Mouse (Mus musculus): ENCODE measurements around the gene Snd1. TPM values are rescaled to one million over a fixed set of nuclear protein-coding genes. Genes with fewer than 3 reads are reported as not detected.
A peak's percentile ranks its signal among the peaks of the same experiment; 100 is the strongest.

The Snd1 gene
- polyA plus RNA-seq, 1 experiment from 2014 or later, result 34.9 TPM

DNA sequence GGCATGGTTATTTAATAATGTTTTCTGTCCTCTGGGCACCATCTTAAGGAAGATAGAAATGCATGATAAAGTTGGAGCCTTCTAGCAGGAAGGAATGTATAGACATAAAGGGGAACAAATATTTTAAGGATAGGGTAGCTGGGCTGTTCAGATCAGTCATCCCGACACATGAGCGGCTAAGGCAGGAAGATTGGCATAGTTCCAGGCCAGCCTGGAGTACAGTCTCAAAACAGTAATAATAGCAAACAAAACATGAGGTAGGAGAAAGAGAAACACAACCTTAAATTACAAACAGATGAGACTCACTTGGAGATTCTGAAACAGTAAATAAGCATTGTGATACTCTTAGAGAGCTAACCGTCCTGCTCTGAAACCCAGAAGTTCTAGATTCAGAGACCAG is 276.2 kb downstream of the Snd1 start:
- DNase-seq (no peak), ATAC-seq (no peak)
- H3K4me3 ChIP-seq (ENCODE audit: low read depth, low read length), result no peak overlapping the region
- H3K9me3 ChIP-seq (ENCODE audit: low read length), result no peaks in the 10 kb centered on the region
- H3K36me3 ChIP-seq (replicated peaks; ENCODE audit: insufficient read depth, low read length), result peaks cover 4% of the 10 kb centered on the region
- no peak overlapping the region for H3K9ac ChIP-seq (replicated peaks)
- 86% methylated on average over 3 of the region's 3 CpGs for WGBS (ENCODE audit: insufficient replicate concordance)
- no peak overlapping the region for H3K4me2 ChIP-seq (ENCODE audit: low read depth, low read length)
- TF ChIP-seq CTCF (IDR thresholded peaks at IDR 0.05; ENCODE audit: low read depth) (no peak), EP300 (IDR thresholded peaks at IDR 0.05; ENCODE audit: low read depth) (no peak)
- no peak overlapping the region for H3K27ac ChIP-seq (ENCODE audit: low read depth)
- 0 out of 2 replicates have a peak, but pooled peaks cover 3% of the 10 kb centered on the region for H3K4me1 ChIP-seq (ENCODE audit: insufficient read depth)
- H3K27me3 ChIP-seq (ENCODE audit: insufficient read depth, low read length), result no peaks in the 10 kb centered on the region

DNA sequence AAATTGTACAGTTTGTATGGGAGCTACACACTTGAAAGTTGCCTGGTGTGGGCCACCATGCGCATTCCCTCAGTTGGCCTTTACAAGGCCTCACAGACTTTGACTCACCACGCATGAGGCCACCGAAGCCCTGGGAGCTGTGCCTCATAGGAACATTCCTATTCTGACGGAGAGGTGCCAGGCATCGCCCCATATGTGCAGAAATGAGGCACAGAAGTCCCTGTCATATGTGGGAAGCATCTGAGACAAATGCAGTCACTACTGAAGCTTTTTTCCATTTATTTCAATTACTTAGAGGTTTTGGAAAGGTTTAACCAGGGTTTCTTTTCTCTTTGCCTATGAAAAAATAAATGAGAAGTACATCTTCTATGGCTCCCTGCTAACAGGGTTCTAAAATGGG is 278.3 kb downstream of the Snd1 start:
- no peak overlapping the region for H3K4me3 ChIP-seq (ENCODE audit: low read depth, low read length)
- TF ChIP-seq EP300 (IDR thresholded peaks at IDR 0.05; ENCODE audit: low read depth) (no peak), CTCF (IDR thresholded peaks at IDR 0.05; ENCODE audit: low read depth) (no peak)
- H3K9ac ChIP-seq (replicated peaks), result no peak overlapping the region
- H3K27ac ChIP-seq (ENCODE audit: low read depth), result no peak overlapping the region
- H3K27me3 ChIP-seq (ENCODE audit: insufficient read depth, low read length), result no peaks in the 10 kb centered on the region
- H3K4me1 ChIP-seq (ENCODE audit: insufficient read depth), result 0 out of 2 replicates have a peak, but pooled peaks cover 3% of the 10 kb centered on the region
- ATAC-seq, result no peak
- H3K9me3 ChIP-seq (ENCODE audit: low read length), result no peaks in the 10 kb centered on the region
- 87% methylated on average over 5 of the region's 5 CpGs for WGBS (ENCODE audit: insufficient replicate concordance)
- no peaks in the 10 kb centered on the region; the same call in 1 of the 2 replicates for H3K36me3 ChIP-seq (replicated peaks; ENCODE audit: insufficient read depth, low read length)
- no peak for DNase-seq
- no peak overlapping the region for H3K4me2 ChIP-seq (ENCODE audit: low read depth, low read length)

DNA sequence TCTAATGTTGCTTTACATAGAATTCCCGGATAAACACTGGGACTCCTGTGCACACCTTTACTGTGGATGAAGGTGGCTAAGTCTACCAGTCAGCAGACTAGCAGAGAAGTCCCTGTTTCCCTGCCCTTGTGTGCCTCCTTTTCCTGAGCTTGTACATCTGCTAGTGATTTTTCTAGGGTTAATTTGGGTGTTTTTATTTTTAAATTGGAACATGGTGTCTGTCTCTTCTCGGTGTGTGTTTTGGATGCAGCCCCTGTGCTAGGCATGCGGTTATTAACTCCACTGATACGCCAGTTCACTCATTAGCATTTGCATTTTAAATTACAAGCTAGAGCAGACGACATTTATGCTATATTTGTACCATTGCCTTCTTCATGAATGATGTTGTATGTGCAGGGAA is 278.7 kb downstream of the Snd1 start:
- no peak overlapping the region for H3K4me2 ChIP-seq (ENCODE audit: low read depth, low read length)
- TF ChIP-seq CTCF (IDR thresholded peaks at IDR 0.05; ENCODE audit: low read depth) (no peak), EP300 (IDR thresholded peaks at IDR 0.05; ENCODE audit: low read depth) (no peak)
- H3K4me1 ChIP-seq (ENCODE audit: insufficient read depth), result 0 out of 2 replicates have a peak, but pooled peaks cover 3% of the 10 kb centered on the region
- H3K9me3 ChIP-seq (ENCODE audit: low read length), result no peaks in the 10 kb centered on the region
- H3K27me3 ChIP-seq (ENCODE audit: insufficient read depth, low read length), result no peaks in the 10 kb centered on the region
- ATAC-seq, result no peak
- H3K4me3 ChIP-seq (ENCODE audit: low read depth, low read length), result no peak overlapping the region
- H3K27ac ChIP-seq (ENCODE audit: low read depth), result no peak overlapping the region
- no peak overlapping the region for H3K9ac ChIP-seq (replicated peaks)
- H3K36me3 ChIP-seq (replicated peaks; ENCODE audit: insufficient read depth, low read length), result no peaks in the 10 kb centered on the region; the same call in 1 of the 2 replicates
- WGBS (ENCODE audit: insufficient replicate concordance), result 87% methylated on average over 5 of the region's 5 CpGs
- no peak for DNase-seq

DNA sequence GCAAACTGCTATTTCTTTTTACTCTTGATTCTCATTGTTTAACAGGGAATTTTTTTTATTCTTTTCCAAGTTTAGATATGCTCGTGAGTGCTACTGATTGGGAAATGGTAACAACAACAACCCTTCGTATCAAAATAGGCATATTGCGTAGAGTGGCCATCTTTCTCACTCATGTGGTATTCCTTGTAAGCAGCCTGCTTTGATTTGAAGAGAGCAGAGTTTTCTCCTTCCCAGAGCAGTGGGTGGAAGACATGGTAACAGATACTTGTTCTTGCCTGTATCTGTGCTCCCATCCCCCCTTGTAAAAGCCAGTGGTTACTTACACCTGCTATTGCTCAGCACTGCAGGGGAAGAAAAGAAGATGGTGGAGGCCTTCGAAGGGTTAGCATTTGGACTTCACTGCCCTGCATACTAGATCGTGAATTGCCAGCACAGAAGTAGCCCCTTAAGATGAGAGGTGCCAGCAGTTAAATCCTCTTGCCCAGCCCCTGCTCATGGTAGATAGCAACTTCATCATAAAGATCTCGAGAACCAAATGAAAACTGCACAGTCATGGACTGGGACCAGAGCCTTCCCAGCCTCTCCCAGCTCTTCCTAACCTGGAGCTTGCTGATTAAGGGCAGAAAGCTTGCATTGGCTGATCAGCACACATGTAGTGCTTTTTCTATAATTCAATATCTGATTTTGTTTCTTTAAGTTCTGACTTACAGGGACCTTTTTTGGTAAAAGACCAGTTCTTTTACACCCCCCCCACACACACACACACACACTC is 279.4 kb downstream of the Snd1 start:
- TF ChIP-seq EP300 (IDR thresholded peaks at IDR 0.05; ENCODE audit: low read depth) (peak; percentile 63), CTCF (IDR thresholded peaks at IDR 0.05; ENCODE audit: low read depth) (no peak)
- Histone ChIP-seq H3K27me3 (ENCODE audit: insufficient read depth, low read length) (no peaks in the 10 kb centered on the region), H3K4me2 (ENCODE audit: low read depth, low read length) (no peak overlapping the region), H3K9ac (replicated peaks) (no peak overlapping the region), H3K9me3 (ENCODE audit: low read length) (no peaks in the 10 kb centered on the region), H3K4me3 (ENCODE audit: low read depth, low read length) (no peak overlapping the region), H3K27ac (ENCODE audit: low read depth) (no peak overlapping the region), H3K36me3 (replicated peaks; ENCODE audit: insufficient read depth, low read length) (no peaks in the 10 kb centered on the region; the same call in 1 of the 2 replicates), H3K4me1 (ENCODE audit: insufficient read depth) (0 out of 2 replicates have a peak, but pooled peaks cover 3% of the 10 kb centered on the region)
- 80% methylated on average over 6 of the region's 6 CpGs for WGBS (ENCODE audit: insufficient replicate concordance)
- DNase-seq (no peak), ATAC-seq (peak; percentile 60)

DNA sequence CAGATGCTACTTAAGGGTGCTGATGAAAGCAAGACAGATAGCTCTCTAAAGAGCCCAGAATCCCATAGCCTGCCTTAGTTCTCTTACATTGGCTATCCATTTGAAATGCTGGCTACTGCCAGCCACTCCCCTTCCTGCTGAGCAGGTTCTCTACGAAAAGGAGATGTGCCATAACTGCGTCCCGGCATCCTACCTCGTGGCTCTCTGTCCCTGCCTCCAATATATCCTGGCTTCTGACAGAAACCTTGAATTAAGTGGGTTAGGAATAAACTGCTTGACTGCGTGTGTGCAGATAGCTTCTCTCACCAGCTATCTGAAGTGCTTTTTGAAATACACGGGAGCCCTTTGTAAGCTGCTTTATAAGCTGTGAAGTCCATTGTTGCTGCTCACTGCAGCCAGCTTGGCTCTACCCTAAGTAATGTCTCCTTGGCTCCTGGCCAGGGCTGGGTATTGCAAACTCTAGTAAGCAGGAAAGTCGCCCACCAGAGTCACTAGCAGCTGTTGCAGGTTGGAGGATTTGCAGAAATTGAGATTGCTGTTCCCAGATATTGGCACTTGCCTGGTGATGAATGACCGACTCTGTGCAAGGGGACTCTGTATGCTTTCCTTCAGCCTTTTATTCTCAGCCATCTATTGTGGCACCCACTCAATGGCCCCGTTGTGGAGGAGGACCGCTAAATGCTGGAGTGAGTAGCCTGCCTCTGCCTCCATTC is 281.5 kb downstream of the Snd1 start:
- no peaks in the 10 kb centered on the region for H3K36me3 ChIP-seq (replicated peaks; ENCODE audit: insufficient read depth, low read length)
- DNase-seq (peak; percentile 22), ATAC-seq (no peak)
- H3K4me2 ChIP-seq (ENCODE audit: low read depth, low read length), result no peak overlapping the region
- H3K9me3 ChIP-seq (ENCODE audit: low read length), result no peaks in the 10 kb centered on the region
- no peak overlapping the region for H3K9ac ChIP-seq (replicated peaks)
- WGBS (ENCODE audit: insufficient replicate concordance), result 83% methylated on average over 10 of the region's 10 CpGs
- no peaks in the 10 kb centered on the region for H3K27me3 ChIP-seq (ENCODE audit: insufficient read depth, low read length)
- no peak overlapping the region for H3K4me3 ChIP-seq (ENCODE audit: low read depth, low read length)
- no peak overlapping the region for H3K27ac ChIP-seq (ENCODE audit: low read depth)
- TF ChIP-seq EP300 (IDR thresholded peaks at IDR 0.05; ENCODE audit: low read depth) (no peak), CTCF (IDR thresholded peaks at IDR 0.05; ENCODE audit: low read depth) (no peak)
- 0 out of 2 replicates have a peak, but pooled peaks cover 3% of the 10 kb centered on the region for H3K4me1 ChIP-seq (ENCODE audit: insufficient read depth)

GRCm38 (mm10) chr6:28758293-28758692 is 283.4 kb downstream of the Snd1 start:
- H3K9me3 ChIP-seq (ENCODE audit: low read length), result no peaks in the 10 kb centered on the region
- no peak overlapping the region for H3K4me3 ChIP-seq (ENCODE audit: low read depth, low read length)
- 57% methylated on average over 4 of the region's 4 CpGs for WGBS (ENCODE audit: insufficient replicate concordance)
- no peak for TF ChIP-seq CTCF (IDR thresholded peaks at IDR 0.05; ENCODE audit: low read depth)
- no peak for TF ChIP-seq EP300 (IDR thresholded peaks at IDR 0.05; ENCODE audit: low read depth)
- no peak overlapping the region for H3K9ac ChIP-seq (replicated peaks)
- peak; percentile 75 for ATAC-seq
- peak overlapping the region; percentile 10; the same call in 1 of the 2 replicates for H3K4me2 ChIP-seq (ENCODE audit: low read depth, low read length)
- no peaks in the 10 kb centered on the region for H3K27me3 ChIP-seq (ENCODE audit: insufficient read depth, low read length)
- 0 out of 2 replicates have a peak overlapping the region, but pooled peaks have one; percentile 26 for H3K27ac ChIP-seq (ENCODE audit: low read depth)
- 0 out of 2 replicates have a peak, but pooled peaks cover 3% of the 10 kb centered on the region for H3K4me1 ChIP-seq (ENCODE audit: insufficient read depth)
- no peaks in the 10 kb centered on the region for H3K36me3 ChIP-seq (replicated peaks; ENCODE audit: insufficient read depth, low read length)
- no peak for DNase-seq

All from liver, postnatal 0 days (tissue).